In the genomic region with DNA sequence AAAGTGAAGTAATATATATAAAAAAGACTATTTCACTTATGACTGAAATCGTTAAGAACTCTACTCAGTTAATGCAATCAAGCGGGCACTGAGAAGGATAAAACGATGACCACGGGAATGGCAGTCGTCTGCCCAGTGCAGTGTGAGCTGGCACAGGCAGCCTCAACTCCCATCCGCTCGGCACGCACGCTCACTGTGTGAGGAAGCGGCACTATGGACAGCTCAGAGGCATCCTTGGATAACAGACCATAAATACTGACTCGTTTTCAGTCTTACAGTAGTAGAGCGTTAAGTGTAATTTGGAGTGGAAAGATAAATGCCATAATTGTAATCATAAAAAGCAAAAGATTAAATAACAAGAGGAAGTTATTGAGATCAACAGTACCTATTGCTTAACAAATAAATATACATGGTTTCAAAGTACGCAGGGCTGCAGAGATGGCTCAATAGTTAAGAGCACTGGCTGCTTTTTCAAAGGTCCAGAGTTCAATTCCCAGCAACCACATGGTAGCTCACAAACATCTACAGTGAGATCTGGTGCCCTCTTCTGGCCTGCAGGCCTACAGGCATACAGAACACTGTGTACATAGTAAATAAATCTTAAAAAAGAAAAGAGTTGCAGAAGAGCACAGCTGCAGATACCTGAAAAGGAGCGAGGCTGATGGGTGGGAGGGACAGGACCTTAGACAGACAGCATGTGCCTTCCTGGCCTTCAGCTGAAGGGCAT, we compare ENCODE assay signal across 10 mouse cellular contexts. TPM values are rescaled to one million over a fixed set of nuclear protein-coding genes. Genes with fewer than 3 reads are reported as not detected.
DNase-seq lines count a peak whose midpoint lies in the region; ATAC-seq and TF ChIP-seq lines count a peak whose summit lies in the region.
"Had no signal": no experiment of that assay in that cellular context is flagged by ENCODE, and none has a peak within 500 bp of the region (broad histone marks: within the 10 kb centered on the region; RNA-seq: fewer than 3 reads in every experiment).

No protein-coding gene starts in this region.

- H3K9me3 ChIP-seq in kidney, postnatal 0 days (replicated peaks; ENCODE audit: low read length) = no peaks in the 10 kb centered on the region
- no peaks in the 10 kb centered on the region for H3K9me3 ChIP-seq in liver, embryonic 11.5 days (ENCODE audit: control insufficient read depth, low read length)
- H3K9me3 ChIP-seq: forebrain, embryonic 10.5 days; hindbrain, embryonic 15.5 days had no signal

- H3K27me3 ChIP-seq in kidney, postnatal 0 days (ENCODE audit: insufficient read depth, low read length) = no peaks in the 10 kb centered on the region
- no peaks in the 10 kb centered on the region for H3K27me3 ChIP-seq in liver, embryonic 11.5 days (replicated peaks; ENCODE audit: control insufficient read depth, insufficient read depth, low read length)
- H3K27me3 ChIP-seq: hindbrain, embryonic 15.5 days had no signal

- 95% methylated on average over 14 of the region's 14 CpGs for WGBS in kidney, postnatal 0 days
- 91% methylated on average over 14 of the region's 14 CpGs for WGBS in liver, embryonic 11.5 days

- no peaks in the 10 kb centered on the region for H3K4me1 ChIP-seq in kidney, postnatal 0 days (replicated peaks; ENCODE audit: insufficient read depth, low read length)
- no peaks in the 10 kb centered on the region for H3K4me1 ChIP-seq in liver, embryonic 11.5 days (replicated peaks; ENCODE audit: control insufficient read depth, insufficient read depth, low read length)
- H3K4me1 ChIP-seq: forebrain, embryonic 10.5 days; hindbrain, embryonic 15.5 days had no signal

- no peak for DNase-seq in kidney, postnatal 0 days (ENCODE audit: low spot score)
- DNase-seq in kidney, postnatal 4 days = no peak
- DNase-seq in A20 (ENCODE audit: low read depth, low spot score) (peak; percentile 33), NIH3T3 (ENCODE audit: low read depth) (peak; percentile 32)
- no peak for DNase-seq in liver, embryonic 11.5 days (ENCODE audit: low spot score)
- no peak for DNase-seq in right cerebral cortex, postnatal 25 days
- no peak for DNase-seq in frontal cortex, postnatal 36 days (ENCODE audit: low spot score in 2 of 2)
- no peak for DNase-seq in spleen, postnatal 10 days (ENCODE audit: low spot score in 2 of 2)

- peaks cover 66% of the 10 kb centered on the region for H3K36me3 ChIP-seq in kidney, postnatal 0 days (ENCODE audit: insufficient read depth, low read length)
- H3K36me3 ChIP-seq in liver, embryonic 11.5 days (ENCODE audit: control insufficient read depth, insufficient read depth, low read length) = peaks cover 36% of the 10 kb centered on the region

- no peak for ATAC-seq in kidney, postnatal 0 days (replicated peaks; ENCODE audit: low FRiP score, low read depth)
- ATAC-seq in liver, embryonic 11.5 days (replicated peaks; ENCODE audit: low FRiP score) = peak; percentile 42

- no peak overlapping the region for H3K4me2 ChIP-seq in kidney, postnatal 0 days (ENCODE audit: low read length)
- no peak overlapping the region for H3K4me2 ChIP-seq in liver, embryonic 11.5 days
- H3K4me2 ChIP-seq: hindbrain, embryonic 15.5 days had no signal

- H3K9ac ChIP-seq in kidney, postnatal 0 days (ENCODE audit: low read depth, low read length) = no peak overlapping the region
- no peak overlapping the region for H3K9ac ChIP-seq in liver, embryonic 11.5 days (ENCODE audit: low read depth, low read length)
- H3K9ac ChIP-seq: hindbrain, embryonic 15.5 days had no signal

- H3K27ac ChIP-seq in kidney, postnatal 0 days = no peak overlapping the region
- H3K27ac ChIP-seq in liver, embryonic 11.5 days (ENCODE audit: low read depth, low read length) = no peak overlapping the region
- H3K27ac ChIP-seq: forebrain, embryonic 10.5 days; hindbrain, embryonic 15.5 days had no signal

- TF ChIP-seq CTCF in kidney, postnatal 0 days (IDR thresholded peaks at IDR 0.05; ENCODE audit: low read depth) = peak; percentile 42; the same call in 1 of the 2 replicates

- no peak overlapping the region for H3K4me3 ChIP-seq in kidney, postnatal 0 days (replicated peaks; ENCODE audit: low read depth, low read length)
- H3K4me3 ChIP-seq in liver, embryonic 11.5 days (ENCODE audit: low read depth, low read length) = no peak overlapping the region
- H3K4me3 ChIP-seq: forebrain, embryonic 10.5 days; hindbrain, embryonic 15.5 days had no signal

RNA-seq across cellular contexts. Expression of gene Mon2, which starts 44.5 kb away (rescaled TPM):
- 24.3 and 25.5 TPM in 2 replicates for polyA plus RNA-seq in kidney, postnatal 0 days (2015; fragmentation: Nextera tagmentation; extraction: Ambion mirVana)
- 17.9 and 19.3 TPM in 2 replicates for polyA plus RNA-seq in liver, embryonic 11.5 days (2014; fragmentation: Nextera tagmentation; extraction: Ambion mirVana)

Comparison
In these comparisons a context has a peak if more than half of its experiments do, and no peak if none do; other contexts are left out.
1. DNase-seq: peak in A20 (single experiment) and NIH3T3 (single experiment); none in kidney, postnatal 0 days (single experiment), kidney, postnatal 4 days (0 of 2), liver, embryonic 11.5 days (single experiment), right cerebral cortex, postnatal 25 days (single experiment), frontal cortex, postnatal 36 days (0 of 2) and spleen, postnatal 10 days (0 of 2).